Mouse (Mus musculus) heart, adult 9 months (tissue): ENCODE results near the gene Wfdc5.
"Not testable (repeated sequence)": the region's sequence is repeated elsewhere in the genome, so short reads cannot be mapped to it uniquely, and the experiment has no call there.

Source experiments
- DNase-seq, 2 experiments: peaks; one replicate each; pipeline ENCODE4 v3.0.0; 2022; ENCODE audit warnings: low spot score in 2 of 2

Gene Wfdc5

GRCm38 (mm10) chr2:164182692-164183255, at the start of gene Wfdc5:
Gene Wfdc5, minus strand, starts transcription at chr2:164182742.
- DNase-seq: no peak

GRCm38 (mm10) chr2:164228361-164229070, 46.0 kb upstream of the Wfdc5 start:
- DNase-seq: no peak

- DNase-seq: no peak
These were observed 39.0 kb upstream of the Wfdc5 start, which contains the start of gene Wfdc15b for GRCm38 (mm10) chr2:164221522-164221921. Gene Wfdc15b, minus strand, starts transcription at chr2:164221660.

- DNase-seq: no peak
These were observed 36.8 kb upstream of the Wfdc5 start for GRCm38 (mm10) chr2:164219295-164219694.

- no peak for DNase-seq
These were observed 30.2 kb upstream of the Wfdc5 start for GRCm38 (mm10) chr2:164212711-164213110.

- DNase-seq: no peak
These were observed 28.4 kb upstream of the Wfdc5 start for GRCm38 (mm10) chr2:164210892-164211291.

GRCm38 (mm10) chr2:164206676-164207075, 24.1 kb upstream of the Wfdc5 start:
- DNase-seq: no peak

- DNase-seq: not testable (repeated sequence)
These were observed 23.5 kb upstream of the Wfdc5 start for GRCm38 (mm10) chr2:164206011-164206410.

GRCm38 (mm10) chr2:164199626-164200327, 17.2 kb upstream of the Wfdc5 start, which contains the start of gene Wfdc15a:
Gene Wfdc15a, minus strand, starts transcription at chr2:164200130.
- DNase-seq: no peak

GRCm38 (mm10) chr2:164196700-164196990, 14.1 kb upstream of the Wfdc5 start:
- DNase-seq: no peak

GRCm38 (mm10) chr2:164195971-164196699, 13.6 kb upstream of the Wfdc5 start:
- no peak for DNase-seq

GRCm38 (mm10) chr2:164194959-164195630, 12.6 kb upstream of the Wfdc5 start:
- no peak for DNase-seq

GRCm38 (mm10) chr2:164192279-164192678, 9.7 kb upstream of the Wfdc5 start:
- no peak for DNase-seq

- no peak for DNase-seq
These were observed 8.0 kb upstream of the Wfdc5 start, which contains the start of gene Wfdc12 for GRCm38 (mm10) chr2:164190576-164190975. Gene Wfdc12, minus strand, starts transcription at chr2:164190608.

- DNase-seq: no peak
These were observed 6.2 kb upstream of the Wfdc5 start for GRCm38 (mm10) chr2:164188722-164189121.

- DNase-seq: peak in 1 of 2 experiments; percentile 8
These were observed 1.7 kb upstream of the Wfdc5 start for GRCm38 (mm10) chr2:164184145-164184719.

- DNase-seq: no peak
These were observed 798 bp upstream of the Wfdc5 start for GRCm38 (mm10) chr2:164183340-164183739.

- no peak for DNase-seq
These were observed 1.8 kb downstream of the Wfdc5 start for GRCm38 (mm10) chr2:164180770-164181169.

GRCm38 (mm10) chr2:164180124-164180523, 2.4 kb downstream of the Wfdc5 start:
- DNase-seq: peak in 1 of 2 experiments; percentile 4

- no peak for DNase-seq
These were observed 4.7 kb downstream of the Wfdc5 start for GRCm38 (mm10) chr2:164177831-164178230.

GRCm38 (mm10) chr2:164175850-164176249, 6.7 kb downstream of the Wfdc5 start:
- DNase-seq: no peak
